Mouse (Mus musculus) stomach, postnatal 0 days (tissue): ENCODE measurements at regions not wholly inside any gene's neighbourhood (a gene's known extent, or its start where the extent isn't known, plus 50 kb on each side); places are given as distances from the start of the nearest gene placed in this dataset.

Experiments used
- CTCF ChIP-seq: IDR thresholded peaks from 2 replicates; pipeline ENCODE4 v1.5.1; 2016; ENCODE audit warnings: antibody characterized with exemption, low read depth, mild to moderate bottlenecking, moderate library complexity
- EP300 ChIP-seq: optimal IDR thresholded peaks from 2 replicates; pipeline ENCODE3; 2016; ENCODE audit warnings: antibody characterized with exemption

DNA sequence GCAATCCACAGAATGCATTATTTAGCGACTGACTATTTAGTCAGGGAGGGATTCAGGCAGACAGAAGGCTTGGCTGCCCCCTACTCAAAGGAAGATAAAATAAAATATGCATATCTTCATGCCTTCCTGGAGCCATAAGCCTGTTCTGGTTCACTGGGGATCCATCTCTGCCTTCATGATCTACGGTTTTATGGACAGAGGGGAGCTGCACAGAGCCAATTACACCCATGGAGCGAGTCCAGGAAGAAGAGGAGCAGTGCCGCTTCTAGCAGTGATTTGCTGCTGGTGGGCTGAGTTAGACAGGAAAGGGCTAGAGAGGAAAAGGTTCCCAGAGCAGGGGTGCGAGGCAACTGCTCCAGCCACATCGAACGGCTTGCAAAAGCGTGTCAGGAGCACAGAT is 248.2 kb upstream of the Camk1g start:
- TF ChIP-seq CTCF = no peak
- TF ChIP-seq EP300 = no peak
